Mouse (Mus musculus) T-helper 2 cell (primary cell): ENCODE measurements at regions not wholly inside any gene's neighbourhood (a gene's known extent, or its start where the extent isn't known, plus 50 kb on each side); places are given as distances from the start of the nearest gene placed in this dataset.

Experiments
- in situ Hi-C: fragments of 300-600 bp; cut with MboI, MseI; formaldehyde crosslinking; loops from one replicate; pipeline ENCODE4 v1.15.1; 2025; ENCODE audit warnings: high pct_unique_total_duplicates

GRCm38 (mm10) chr5:102287131-102287530 lies 194.1 kb upstream of the Arhgap24 start:
- in situ Hi-C loops = no loop called here

DNA sequence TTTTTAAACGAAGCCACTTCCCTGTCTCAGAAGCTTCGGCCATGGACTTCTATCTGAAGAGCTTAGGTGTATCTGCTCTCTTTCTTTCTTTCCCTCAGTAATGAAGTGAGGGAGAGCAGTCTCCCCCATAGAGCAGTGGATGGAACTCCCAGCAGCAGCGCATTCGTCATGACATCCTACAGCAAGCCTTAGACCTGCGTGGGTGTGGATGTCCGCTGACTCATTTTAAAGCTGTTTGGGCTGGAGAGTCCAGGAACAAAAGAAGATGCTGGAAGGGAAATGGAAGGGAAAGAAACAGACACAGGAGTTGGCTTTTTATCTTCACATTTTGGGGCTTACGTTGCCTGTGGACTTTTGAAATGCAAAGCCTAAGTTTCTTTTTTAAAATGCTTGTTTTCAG lies 190.3 kb upstream of the Arhgap24 start:
- in situ Hi-C loops = no loop called here

DNA sequence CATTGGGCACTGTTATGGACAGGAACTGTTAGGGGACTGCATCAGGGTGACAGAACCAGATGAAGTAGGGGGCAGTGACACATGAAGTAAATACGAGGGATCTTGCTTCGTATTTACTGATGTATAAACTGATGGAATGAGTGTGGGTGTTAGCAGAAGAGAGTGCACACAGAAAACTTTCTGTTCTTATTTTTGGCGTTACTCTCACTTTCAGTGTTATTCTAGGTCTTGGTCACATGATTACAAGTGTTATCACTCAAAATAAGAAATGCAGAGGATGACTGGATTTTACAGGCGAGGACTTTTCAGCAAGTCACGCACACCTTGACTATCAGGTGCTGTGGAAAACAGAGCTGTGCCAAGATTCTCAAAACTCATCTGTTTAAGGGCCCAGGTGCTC lies 185.6 kb upstream of the Arhgap24 start:
- in situ Hi-C loops = no loop called here

DNA sequence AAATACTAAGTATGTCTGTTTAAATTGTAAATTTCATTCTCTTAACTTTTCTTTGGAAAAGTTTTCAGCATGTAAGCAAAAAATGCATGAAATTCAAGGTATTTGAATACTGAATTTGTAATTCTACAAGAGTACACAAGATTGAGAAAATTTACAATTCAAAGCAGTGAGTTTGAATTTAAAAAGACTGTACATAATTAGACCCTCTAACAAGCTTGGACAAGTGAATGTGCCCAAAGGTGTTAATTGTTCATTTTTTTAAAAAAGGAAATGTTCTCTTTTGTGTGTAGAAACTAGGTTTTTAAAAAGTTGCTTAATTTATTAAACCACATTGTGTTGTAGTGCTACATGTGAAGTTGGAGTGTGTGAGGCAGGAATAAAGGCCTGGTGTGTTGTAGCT lies 174.9 kb upstream of the Arhgap24 start:
- in situ Hi-C loops = no loop called here

- in situ Hi-C loops = no loop called here
Measured at GRCm38 (mm10) chr5:102306718-102307117, 174.5 kb upstream of the Arhgap24 start.

DNA sequence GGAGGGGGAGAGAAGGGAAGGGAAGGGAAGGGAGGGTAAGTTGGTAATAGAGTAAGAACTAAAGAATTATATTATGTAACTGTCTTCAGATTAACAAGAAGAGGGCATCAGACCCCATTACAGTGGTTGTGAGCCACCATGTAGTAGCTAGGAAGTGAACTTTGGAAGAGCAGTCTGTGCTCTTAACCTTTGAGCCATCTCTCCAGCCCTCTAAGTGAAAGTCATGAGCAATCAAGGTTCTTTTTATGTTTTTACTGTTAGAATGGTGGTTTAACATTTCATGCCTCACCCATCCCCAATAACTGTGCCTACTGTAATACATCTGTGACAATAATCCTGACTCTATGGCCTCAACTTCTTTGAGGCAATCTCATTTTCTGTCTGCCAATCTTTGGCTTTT lies 169.6 kb upstream of the Arhgap24 start:
- in situ Hi-C loops = no loop called here

- in situ Hi-C loops = no loop called here
Measured at GRCm38 (mm10) chr5:102328197-102328784, 152.9 kb upstream of the Arhgap24 start.

DNA sequence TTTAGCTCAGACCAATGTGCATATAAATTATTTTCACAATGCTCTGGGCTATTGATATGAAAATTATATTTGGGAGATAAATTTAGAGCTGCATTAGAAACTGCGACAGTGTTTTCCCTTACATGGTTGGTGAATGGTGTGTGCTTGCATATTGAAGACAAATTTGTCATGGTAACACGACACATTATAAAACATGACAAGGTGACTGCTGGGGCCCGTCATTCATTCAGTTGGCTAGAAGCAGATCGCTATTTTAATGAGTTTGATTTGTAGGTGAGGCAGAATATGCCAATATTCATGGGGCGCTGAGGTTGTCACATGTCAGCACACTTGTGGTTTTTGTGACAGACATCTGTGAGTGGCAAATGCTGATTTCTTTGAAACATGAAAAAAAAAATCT lies 147.3 kb upstream of the Arhgap24 start:
- in situ Hi-C loops = no loop called here

DNA sequence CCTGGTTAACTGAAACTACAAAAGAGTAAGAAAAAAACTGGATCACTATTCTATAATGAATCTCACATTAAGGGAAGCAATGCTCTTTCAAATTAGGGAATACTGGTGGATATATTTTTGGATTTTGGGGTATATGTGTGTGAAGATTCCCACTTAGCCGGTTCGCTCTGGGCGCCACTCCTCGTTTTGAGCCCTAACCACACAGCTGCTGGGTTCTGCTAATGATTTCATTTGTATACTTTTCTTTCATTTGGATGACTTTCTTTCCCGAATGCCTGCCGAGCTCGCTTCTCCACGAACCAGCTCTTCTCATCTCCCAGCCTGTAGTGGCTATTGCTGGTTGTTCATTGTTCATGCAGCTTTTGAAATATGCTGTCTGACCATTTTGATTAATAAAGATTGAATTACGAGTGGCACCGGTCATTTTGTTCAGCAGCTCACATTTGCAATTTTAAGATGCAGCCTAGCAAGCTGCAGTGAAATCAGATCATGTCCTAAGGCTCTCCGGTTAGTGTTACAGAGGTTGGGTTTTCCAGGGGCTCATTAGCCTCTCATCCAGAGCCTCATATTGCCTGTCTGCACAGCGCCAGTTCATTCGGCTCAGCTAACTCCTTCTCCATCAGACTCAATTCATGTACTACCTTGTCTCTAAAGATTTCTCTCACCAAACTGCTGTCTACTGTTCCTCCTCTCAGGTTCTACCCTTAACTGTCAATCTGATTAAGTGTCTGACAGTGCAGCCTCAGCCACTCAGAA lies 146.6 kb upstream of the Arhgap24 start:
- in situ Hi-C loops = no loop called here

- in situ Hi-C loops = no loop called here
Measured at GRCm38 (mm10) chr5:102366481-102366880, 114.7 kb upstream of the Arhgap24 start.

GRCm38 (mm10) chr5:102373309-102373971 lies 107.8 kb upstream of the Arhgap24 start:
- in situ Hi-C loops = no loop called here

DNA sequence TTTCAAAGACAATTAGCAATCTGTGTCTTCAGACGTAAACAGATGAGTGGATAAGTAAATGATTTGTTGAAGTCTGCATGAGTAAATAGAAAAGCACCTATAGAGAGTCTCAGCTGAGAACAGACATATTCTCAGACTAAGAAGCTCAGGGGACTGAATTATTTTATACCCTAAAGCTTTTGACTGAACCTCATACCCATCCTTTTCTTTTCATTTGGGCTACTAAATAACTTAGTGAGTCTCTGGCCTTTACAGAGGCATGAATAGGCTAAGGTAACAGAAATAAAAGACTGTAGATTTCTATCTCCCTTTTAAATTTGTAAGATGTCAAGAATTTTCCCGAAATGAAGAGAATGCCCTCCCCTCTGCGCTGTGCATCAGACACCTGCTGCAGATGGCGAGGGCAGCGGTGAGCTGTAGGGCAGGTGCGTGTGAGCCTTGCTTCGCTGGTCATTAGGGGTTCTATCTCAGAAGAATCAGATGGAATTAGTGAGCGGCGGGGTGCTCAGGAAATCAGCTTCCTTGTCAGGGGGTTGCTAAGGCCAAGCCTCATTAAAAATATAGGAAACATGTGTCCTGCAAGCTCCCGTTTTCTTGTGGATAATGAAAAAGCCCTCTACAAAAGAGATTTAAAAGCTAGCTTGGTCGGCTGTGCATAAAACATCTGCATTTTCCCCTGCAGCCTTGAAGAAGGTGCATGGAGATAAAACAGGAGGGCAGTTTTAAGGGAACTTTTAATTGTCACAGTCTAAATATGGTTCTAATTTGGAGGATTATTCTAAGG lies 107.0 kb upstream of the Arhgap24 start:
- in situ Hi-C loops = no loop called here

DNA sequence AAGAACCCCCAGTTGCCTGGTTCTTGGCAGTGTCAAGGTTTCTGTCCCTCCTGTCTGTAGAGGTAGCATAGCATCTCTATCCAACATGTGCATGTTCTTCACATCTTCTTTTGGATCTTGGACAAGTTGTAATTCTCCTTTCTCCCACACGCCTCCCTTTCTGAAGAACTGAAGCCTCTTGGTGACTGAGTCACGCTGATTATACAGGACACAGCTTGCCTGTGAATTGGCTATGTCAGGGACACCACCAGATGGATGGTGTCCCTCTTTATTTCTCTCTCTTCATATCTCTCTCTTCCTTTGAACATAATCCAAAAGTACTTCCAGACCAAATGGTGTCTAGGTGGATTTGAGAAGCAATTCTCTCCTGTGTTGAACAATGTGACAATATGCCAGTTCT lies 105.9 kb upstream of the Arhgap24 start:
- in situ Hi-C loops = no loop called here

DNA sequence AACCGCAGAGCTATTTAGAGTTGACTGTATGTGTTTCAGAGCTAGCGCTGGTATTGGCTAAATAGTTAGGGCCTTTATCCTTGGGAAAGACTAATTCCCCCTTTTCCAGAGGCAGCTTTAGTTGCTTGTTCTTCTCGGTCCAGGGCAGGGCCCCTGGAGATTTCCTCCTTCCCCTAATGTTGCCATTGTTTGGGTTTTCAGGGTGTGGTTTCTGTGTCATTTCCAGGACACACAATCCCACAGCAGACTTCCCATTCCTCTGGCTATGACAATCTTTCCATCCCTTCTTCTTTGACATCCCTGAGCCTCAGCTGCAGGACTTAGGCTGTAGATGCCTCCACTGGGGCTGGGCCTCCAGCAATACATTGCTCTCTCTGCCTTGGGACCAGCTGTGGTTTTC lies 87.2 kb upstream of the Arhgap24 start:
- in situ Hi-C loops = no loop called here

GRCm38 (mm10) chr5:102395608-102396146 lies 85.5 kb upstream of the Arhgap24 start:
- in situ Hi-C loops = no loop called here

DNA sequence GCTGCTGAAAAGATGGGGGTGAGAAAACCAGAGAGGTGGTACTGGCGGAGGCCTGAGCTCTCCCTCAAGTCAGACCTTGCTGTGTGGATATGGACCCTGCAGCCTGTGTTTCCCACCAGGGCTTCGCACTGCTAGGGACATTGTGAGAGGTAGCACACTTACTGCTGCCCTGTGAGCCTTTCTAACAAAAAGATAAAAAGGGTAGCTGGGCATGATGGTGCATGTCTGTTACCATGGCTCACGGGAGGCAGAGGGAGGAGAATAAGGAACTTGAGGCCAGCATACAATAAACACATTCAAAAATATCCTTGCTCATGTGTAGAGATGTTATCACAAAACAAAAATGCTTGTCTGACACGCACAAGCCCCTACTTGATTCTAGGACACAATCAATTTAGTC lies 82.2 kb upstream of the Arhgap24 start:
- in situ Hi-C loops = no loop called here

- in situ Hi-C loops = no loop called here
Measured at GRCm38 (mm10) chr5:102417642-102418041, 63.5 kb upstream of the Arhgap24 start.

DNA sequence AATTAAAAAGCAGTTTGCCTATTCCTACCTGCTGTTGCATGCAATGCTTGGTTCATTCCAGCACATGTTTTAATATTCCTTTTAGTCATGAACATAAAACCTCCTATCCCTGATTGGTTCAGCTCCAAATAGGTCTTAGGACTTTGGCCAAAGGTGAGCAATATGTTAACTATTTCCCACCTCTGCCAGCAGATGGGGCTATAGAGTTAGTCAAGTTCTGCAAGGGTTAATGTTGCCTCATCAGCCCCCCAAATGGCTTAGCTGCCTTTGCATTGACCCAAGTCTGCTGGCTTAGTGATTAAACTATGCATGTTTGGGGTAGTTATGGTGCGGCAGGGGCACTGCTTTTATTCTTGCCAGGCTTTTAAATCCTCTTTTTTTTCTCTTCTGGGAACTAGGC lies 62.1 kb upstream of the Arhgap24 start:
- in situ Hi-C loops = no loop called here

GRCm38 (mm10) chr5:102424636-102425242 lies 56.5 kb upstream of the Arhgap24 start:
- in situ Hi-C loops = no loop called here

DNA sequence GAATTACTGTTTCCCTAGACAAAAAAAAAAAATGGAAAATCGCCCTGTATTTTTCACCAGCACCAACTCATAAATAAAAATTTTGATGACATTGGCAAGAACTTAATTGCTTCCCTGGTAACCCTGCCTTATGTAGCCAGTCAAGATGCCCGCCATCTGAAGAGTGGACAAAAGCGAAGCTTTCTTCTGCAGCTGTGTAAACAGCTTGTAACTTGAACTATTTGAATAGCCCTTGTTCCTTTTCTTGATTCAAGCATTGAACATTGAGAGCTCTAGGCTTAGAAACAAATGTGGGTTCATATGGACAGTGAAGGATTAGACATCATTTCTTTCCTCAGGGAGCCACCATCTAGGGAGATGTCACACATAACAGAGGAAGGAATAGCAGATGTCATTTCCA lies 52.9 kb upstream of the Arhgap24 start:
- in situ Hi-C loops = no loop called here
